Mouse (Mus musculus): ENCODE results near the gene Rbms2.
"Not testable (repeated sequence)": the region's sequence is repeated elsewhere in the genome, so short reads cannot be mapped to it uniquely, and the experiment has no call there.

The Rbms2 gene

DNA sequence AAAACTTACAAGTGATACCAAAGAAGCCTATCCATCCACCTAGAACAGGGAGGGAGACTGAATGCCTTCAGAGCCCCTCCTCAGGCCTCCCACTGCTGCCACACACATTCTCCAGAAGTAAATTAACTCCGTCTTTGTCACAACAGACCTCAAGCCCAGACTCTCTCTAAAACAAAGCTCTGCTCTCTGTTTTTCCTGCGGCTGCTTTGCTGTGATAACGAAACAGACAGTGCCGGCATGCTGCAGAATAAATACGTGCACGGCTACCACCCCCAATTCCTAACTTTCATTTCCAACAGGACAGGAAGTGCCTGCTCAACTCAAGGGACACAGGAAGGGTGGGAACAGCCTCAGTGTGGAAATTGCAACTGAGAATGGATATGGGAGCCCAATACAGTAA lies at the start of gene Rbms2:
Gene Rbms2, minus strand, starts transcription at position 309 of the 400 bp plus-strand sequence.
- peak; percentile 57 for DNase-seq

DNA sequence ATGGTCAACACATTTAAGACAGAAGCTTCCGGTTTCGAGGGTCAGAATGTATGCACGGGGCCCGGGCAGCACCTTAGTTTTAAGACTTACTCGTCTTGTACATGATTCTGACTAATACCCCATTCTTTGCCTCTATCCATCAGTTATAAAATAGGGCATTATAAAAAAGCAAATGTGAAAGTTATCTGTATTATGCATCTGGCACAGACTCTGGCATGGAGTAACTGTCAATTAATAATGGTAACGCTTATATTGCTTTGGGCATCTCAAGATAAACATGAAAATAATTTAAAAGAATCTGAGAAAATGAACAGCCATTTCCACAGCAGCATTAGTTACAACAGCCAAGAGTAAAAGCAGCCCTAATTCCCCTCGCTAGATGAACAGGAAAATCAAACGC lies 47.9 kb upstream of the Rbms2 start:
- no peak for DNase-seq

DNA sequence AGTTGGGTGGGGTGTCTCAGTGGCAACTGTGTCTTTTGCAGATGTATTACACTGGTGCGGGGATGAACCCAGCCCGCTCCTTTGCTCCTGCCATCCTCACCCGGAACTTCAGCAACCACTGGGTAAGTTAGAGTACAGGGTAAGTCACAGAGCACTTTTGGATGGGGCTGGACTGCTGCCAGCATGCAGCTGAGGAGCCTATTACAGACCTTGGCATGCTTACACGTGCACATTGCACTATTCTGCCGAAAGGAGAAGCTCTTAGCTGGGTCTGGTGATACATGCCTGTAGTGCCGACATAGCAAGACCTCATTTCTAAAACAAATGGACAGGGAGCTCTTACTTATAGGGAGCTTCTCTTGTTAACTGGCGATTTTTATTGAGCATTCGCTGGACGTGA lies 47.5 kb upstream of the Rbms2 start:
- DNase-seq, result no peak

DNA sequence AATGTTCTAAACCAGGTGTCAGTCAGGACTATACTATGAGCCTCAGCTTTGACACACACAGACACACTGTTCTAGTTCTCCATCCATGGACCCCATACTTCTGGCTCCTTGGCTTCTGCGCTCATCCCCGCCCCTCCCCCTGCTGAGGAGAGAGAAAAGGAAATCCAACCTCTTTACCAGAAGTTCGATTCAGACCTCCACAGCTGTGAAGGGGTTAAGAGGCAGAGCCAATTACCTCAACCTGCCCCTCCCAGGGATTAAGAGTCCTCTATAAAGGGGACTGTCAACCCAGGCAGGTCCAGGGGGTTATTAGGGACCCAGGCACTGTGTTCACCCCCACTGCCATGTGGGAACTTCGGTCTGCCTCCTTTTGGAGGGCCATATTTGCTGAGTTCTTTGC lies 45.4 kb upstream of the Rbms2 start, which contains the start of gene Mip:
Gene Mip, plus strand, starts transcription at position 301 of the 400 bp plus-strand sequence.
- DNase-seq, result no peak

DNA sequence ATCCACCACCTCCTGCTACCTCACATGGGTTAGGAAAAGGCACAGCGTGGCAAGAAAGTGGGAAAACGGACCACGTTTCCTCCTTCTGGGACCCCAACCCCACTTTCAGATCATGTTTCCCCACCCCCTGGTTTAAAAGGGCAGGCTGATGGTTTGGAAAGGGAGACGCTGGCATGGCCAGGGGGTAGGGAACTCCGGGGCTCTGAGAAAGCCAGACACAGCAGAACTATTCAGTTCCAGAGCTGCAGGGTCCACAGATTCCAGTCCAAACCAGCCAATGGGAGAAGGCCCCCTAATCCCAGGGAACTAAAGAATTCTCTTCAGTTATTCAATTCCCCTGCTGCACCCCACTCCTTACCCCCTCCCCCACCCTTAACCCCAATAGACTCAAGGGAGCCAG lies 45.0 kb upstream of the Rbms2 start:
- no peak for DNase-seq

DNA sequence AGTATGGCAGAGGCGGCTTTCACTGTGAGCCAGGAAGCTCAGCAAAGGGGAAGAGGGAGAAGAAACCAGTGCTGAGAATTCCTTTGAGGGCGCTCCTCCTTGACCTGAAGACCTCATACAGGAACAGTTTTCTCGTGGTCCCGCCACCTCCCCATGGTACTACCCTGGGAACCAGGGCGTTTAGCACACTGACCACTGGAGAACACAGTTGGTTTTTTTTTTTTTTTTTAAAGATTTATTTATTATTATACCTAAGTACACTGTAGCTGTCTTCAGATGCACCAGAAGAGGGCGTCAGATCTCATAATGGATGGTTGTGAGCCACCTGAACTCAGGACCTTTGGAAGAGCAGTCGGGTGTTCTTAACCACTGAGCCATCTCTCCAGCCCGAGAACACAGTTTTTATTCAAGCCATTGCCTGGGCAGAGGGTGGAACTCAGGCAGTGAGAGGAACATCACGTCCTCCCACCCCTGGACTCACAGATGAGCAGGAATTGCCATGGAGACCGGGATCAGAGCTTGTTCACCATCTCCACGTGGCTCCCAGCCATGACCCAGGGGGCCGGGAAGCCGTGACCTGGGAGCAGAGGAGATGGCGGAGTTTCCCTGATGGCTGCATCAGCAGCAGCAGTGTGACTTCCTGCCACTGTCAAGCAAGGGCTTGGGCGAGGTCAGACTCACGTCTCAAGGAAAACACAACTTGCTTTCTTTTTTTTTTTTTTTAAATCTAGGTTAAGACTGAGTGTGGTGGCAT lies 41.6 kb upstream of the Rbms2 start:
- peak; percentile 13 for DNase-seq

DNA sequence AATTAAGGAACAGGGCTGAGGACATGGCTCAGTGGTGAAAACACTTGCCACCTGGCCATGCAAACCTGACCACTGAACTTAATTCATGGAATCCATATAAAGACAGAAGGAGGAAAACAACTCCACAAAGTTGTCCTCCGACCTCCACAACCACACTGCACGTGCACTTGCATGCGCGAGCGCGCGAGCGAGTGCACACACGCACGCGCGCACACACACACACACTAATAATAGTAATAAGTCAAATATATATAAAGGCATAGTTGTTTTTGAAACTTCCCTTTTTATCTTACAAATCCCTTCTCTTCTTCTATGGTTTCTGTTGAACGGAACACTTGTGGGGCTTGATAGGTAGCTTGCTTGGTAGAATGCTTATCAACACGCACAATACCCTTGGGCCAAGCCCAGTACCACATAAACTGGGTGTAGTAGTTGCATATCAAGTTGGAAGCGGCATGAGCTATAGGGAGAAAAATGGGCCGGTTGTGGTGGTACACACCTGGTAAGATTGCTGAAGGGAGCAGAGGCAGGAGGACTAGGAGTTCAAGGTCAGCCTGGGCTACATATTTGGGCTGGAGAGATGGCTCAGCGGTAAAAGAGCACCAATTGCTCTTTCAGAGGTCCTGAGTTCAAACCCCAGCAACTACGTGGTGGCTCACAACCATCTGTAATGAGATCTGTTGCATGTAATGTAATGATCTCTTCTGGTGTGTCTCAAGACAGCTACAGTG lies 38.5 kb upstream of the Rbms2 start:
- DNase-seq, result no peak

DNA sequence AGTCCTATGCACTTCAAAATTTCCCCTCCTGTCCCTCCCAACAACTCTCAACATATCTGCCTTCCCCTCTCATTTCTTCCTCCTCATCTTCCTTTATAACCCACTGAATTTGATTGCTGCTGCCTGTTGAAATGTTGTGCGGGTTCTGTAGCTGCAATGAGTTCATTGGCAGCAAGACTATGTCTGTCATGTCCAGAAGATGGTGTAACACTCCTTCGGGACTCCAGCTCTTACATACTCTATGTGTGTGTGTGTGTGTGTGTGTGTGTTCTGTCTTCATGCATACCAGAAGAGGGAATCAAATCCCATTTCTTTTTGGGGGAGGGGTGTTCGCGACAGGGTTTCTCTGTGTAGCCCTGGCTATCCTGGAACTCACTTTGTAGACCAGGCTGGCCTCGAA lies 34.9 kb upstream of the Rbms2 start:
- no peak for DNase-seq

DNA sequence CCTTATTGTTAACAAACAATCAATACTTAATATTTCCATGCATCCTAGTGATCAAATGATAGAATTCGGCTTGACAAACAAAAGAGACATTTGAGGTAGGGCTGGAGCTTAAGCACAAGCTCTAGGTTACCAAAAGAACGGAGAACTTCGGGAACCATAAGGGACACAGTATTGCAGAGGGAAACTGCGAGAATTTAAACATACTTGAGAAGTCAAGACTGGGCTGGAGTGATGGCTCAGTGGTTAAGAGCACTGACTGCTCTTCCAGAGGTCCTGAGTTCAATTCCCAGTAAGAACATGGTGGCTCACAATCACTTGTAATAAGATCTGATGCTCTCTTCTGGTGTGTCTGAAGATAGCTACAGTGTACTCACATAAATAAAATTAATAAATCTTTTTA lies 34.0 kb upstream of the Rbms2 start:
- not testable (repeated sequence) for DNase-seq

DNA sequence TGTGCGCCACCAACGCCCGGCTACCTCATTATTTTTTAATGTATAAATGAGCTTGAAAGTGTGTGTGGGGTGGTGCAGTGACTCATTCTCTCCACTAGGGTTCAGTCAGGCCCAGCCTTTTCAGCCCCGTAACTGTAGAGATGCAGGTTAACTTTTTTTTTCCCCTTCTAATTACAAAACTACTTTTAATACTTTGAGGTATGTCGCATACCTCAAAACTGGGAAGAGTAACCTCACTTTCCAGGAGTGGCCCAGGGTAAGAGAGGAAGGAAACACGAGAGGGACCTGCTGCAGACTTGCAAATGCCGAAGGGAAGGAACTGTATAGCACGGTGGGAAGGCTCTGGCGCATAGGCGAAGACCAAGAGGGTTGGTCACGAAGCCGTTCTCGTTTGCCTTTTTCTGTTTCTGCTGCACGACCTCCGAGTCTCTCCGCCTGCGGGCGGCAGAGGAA lies 32.8 kb upstream of the Rbms2 start:
- DNase-seq, result peak; percentile 83

DNA sequence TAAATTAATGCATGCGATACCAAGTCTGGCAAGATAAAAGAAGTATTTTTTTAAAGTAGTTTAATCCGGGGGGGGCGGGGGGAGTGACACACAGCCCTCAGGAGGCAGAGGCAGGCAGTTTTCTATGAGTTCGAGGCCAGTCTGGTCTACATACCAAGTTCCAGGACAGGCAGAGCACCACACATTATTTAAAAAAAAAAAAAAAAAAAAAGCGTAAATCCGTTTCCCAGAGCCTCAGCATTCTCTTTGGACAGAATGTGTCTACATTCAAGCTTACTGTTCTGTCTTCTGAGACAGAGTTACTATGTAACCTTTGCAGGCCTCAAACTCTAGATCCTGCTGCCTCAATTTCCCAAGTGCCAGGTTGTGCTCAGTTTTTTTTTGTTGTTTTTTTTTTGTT lies 32.1 kb upstream of the Rbms2 start:
- no peak for DNase-seq

DNA sequence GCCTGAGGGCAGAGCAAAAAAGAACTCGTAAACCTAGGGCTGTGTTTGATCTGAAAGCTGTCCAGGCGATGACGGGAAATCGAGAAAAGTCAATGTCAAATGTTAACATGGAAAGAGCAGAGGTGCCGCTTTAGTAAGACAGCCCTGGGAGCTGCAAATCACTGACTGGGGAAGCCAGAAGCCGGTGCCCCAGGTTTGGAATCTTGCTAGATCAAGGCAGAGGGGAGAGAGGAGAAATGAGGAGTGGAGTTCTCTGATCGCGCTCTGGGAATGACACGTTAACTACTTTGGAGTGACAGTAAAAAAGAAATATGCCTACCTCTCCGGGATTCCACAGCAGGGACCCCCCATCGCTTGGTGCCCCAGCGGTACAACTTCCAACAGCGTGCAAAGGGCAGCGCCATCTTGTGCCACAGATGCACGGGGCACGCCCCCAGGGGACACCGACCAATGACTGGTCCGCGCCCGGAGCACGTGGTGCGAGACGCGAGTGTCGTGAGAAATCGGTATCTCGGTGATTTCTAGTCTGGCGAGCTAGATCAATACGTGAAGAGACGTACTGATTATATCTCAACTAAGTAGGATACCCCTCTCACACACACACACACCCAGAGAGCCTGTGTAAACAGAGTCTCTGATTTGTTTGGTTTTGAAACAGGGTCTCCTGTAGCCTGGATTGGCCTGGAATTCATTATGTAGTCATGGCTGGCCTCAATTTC lies 31.5 kb upstream of the Rbms2 start, which contains the start of gene Spryd4:
Gene Spryd4, minus strand, starts transcription at position 418 of the 719 bp plus-strand sequence.
- peak; percentile 94 for DNase-seq

DNA sequence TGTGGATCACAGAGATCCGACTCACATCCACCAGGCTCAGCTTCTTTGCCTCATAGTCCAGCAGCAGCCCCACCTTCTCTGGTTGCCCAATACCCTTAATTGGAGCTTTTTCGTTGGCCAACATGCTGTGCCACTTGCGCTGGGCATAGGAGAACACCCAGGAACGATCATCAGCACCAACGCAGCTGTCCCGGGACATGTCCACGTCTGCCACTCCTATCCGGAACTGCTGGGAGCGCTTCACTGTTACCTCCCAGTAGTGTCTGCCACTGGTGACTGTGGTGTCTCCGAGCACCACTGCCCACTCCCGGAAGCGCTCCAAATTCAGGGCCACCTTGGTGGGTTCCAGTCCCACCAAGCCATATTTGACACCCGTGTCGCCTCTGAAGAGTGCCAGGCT lies 30.9 kb upstream of the Rbms2 start:
- no peak for DNase-seq

DNA sequence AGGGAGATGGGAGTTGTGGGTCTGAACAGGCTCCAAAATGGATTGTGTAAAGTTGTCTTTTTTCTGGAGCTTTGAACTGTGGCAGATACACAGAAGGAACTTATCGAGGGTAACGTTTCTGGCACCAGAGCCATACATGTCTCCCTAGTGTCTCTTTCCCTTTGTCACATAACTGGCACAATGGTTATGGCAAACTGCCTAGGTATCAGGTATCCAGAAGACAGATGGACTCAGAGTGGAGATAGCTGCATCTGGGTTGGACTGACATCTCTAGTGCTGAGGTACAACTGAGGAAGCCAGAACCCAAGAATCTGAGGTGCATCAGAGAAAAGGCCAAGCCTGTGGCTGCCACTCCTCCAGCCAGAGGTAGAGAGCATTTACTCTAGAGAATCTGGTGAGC lies 30.0 kb upstream of the Rbms2 start:
- DNase-seq, result no peak

DNA sequence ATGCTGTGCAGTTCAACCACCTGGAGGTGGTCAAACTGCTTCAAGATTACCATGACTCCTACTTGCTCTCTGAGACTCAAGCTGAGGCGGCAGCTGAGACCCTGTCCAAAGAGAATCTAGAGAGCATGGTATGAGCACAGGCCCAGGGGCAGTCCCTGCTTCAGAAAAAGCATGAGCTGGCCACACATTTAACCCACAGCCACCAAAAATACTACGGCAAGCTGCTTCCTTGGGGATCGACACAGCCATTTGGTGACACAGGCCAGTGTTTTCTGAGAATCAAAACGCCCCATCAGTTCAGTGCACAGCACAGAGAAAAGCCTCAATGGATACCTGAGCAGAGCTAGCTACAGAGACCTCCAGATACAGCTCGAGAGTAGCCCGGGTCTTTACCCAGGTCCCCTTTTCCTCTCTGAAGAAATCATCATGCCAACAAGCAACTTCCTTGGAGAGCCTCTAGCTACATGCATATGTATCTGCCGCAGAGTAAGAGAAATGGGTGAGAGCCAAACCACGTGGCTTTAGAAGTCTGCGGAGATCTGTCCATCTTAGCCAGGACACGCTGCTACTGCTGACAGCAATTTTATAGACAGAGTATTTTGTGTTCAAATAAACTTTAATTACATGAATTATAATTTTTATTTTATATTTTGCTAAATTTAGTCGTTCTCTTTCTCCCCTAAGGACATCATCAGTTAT lies 29.4 kb upstream of the Rbms2 start:
- no peak for DNase-seq

DNA sequence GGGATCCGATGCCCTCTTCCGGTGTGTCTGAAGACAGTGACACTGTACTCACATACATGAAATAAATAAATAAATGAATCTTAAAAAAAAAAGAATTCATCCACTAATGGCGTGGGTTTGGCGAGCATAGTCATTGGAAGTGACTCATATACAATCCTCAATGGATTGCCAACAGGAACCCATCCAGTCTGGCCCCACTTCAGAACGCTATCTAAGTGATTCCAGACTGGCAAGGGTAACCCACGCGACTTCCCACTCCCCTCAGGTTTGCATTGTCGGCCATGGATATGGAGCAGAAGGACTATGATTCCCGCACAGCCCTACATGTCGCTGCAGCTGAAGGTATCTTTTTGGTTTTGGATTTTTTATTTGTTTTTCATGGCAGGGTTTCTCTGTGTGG lies 28.2 kb upstream of the Rbms2 start:
- no peak for DNase-seq

DNA sequence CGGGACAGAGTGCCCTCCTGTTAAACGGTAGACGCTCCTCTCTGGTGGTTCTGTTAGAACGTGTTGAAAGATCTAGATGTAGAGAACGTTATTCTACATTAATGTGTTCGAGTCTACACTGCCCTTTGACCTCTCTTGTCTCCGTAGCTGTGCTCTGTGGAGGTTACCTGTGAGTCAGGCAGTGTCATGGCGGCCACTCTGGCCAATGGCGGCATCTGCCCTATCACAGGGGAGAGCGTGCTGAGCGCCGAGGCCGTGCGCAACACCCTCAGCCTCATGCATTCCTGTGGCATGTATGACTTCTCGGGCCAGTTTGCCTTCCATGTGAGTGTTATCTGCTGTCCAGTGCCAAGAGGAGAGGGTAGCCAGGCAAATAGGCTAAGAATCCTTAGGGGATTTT lies 24.8 kb upstream of the Rbms2 start:
- no peak for DNase-seq

DNA sequence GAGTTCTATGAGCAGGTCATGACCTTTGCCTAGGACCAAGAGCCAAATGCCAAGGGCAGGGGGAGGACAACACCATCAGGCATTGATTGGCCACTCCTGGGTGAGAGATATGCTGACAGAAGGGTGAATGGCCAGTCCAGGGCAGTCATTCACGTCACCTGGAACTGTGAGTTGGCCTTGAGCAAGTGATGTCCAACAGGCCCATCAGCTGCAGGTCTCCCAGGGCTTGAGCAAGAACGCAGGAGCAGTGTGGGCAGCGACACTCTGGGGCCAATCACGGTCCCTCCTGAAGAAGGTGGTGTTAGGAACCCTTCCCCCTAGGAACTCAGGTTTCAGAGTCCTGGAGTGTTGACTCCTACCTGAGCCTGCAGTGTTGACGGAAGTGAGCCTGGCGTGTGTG lies 21.8 kb upstream of the Rbms2 start:
- no peak for DNase-seq

DNA sequence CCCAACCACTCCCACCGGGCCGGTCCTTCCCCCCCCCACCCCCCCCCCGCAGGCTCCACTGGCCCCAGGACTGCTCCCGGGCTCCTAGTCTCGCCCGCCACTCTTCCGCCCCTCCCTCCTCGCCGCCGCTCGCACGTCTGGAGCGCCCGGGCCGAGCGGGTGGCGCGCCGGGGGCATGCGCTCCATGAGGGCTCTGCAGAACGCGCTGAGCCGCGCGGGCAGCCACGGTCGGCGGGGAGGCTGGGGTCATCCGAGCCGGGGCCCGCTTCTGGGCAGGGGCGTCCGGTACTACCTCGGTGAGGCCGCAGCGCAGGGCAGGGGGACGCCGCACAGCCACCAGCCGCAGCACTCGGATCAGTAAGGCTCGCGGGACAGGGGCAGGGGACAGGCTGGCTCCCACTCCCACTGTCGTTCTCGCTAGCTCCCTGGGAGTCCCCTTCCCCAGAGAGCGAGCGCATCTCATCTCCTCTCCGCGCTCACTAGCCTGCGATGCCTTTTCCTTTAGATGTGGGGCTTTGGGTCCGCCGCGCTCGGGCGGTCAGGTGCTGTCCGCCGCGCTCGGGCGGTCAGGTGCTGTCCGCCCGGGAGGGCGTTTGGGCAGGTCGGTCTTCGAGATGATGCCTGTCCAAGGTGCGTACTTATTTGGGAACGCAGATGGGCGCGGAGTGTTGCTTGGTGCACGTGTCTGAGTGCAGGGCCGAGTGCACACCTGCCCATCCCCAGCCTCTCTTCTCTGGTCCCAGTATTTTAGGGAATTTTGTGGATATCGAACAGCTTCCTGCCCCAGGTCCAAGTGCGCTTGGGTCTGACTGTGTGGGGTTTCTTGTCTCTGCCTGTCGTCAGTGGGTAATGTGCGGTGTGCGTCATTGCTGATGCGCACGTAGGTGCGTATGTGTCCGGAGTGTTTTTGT lies 14.7 kb upstream of the Rbms2 start:
- DNase-seq, result no peak

DNA sequence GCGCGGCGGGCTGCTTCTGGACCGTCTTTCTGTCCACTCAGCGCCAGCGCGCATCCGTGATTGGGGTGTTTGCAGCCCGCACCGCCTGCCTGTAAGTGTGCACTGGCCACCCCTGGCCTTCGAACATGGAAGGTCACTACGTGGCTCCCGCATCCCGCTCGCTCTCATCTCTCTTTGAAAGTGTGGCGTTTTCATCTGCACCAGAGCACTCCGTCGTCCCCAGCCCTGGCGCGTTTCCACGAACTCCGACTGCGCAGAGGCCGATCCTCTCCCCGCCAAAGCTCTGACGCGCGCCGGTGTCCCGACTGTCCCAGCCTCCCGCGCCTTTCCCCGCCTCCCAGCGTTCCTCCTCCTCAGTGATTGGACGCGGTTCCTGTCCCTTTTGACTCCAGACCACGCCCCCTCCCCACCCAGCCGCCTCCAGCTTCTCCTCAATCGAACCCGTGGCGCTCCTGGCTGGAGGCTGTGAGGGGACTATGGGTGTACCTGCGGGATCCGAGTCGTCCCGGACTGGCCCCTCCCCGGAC lies 14.0 kb upstream of the Rbms2 start, which contains the start of gene Gls2:
Gene Gls2, plus strand, starts transcription at position 434 of the 527 bp plus-strand sequence.
- DNase-seq, result peak; percentile 97

DNA sequence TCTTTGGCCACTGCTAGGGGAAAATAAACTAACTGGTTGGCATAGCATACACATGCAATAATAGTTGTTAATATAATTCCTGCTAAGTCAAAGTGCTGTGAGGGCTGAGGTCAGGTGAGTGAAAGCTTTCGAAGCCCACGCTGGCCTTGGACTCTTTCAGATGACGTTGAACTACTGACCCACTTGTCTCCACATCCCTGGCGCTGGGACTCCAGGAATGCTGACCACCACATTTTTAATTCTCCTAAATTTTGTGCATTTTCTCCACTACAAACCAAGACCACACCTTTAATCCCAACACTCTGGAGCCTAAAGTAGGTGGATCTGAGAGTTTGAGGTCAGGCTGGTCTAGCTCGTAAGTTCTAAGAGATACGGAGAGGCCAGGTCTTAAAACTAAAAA lies 13.0 kb upstream of the Rbms2 start:
- DNase-seq, result no peak
